Mouse (Mus musculus): ENCODE data around the gene Olfr575. TPM values are rescaled to one million over a fixed set of nuclear protein-coding genes. Genes with fewer than 3 reads are reported as not detected.

Olfr575 gene
- polyA plus RNA-seq, 1 experiment: not detected

DNA sequence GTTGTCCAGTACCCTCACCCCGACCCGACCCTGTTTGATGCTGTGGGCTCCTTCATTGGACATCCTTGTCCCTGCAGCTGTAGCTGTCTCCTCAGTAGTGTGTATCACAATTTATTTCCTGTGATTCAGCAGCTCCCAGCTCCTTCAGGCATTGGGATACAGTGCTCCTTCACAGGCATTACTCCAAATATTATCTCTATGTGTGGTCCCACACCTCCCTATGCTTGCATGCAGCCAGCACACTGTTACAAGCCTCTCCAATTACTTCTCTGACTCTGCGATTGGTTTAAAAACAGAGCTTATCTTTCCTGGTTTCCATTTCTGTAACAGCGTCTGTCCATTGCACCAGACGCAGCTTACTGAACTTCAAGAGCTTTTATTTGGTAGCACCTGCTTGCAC is 42.2 kb downstream of the Olfr575 start:
- DNase-seq: no peak
- Histone ChIP-seq H3K36me3 (ENCODE audit: control insufficient read depth, insufficient read depth, low read length) (no peaks in the 10 kb centered on the region), H3K4me1 (ENCODE audit: control insufficient read depth, insufficient read depth, low read length) (no peaks in the 10 kb centered on the region), H3K27me3 (replicated peaks; ENCODE audit: control insufficient read depth, insufficient read depth, low read length) (no peaks in the 10 kb centered on the region), H3K4me3 (ENCODE audit: insufficient read depth, low read depth, low read length) (no peak overlapping the region), H3K27ac (ENCODE audit: insufficient read depth, low read depth, low read length) (no peak overlapping the region)
- 57% methylated on average over 5 of the region's 5 CpGs for WGBS
- TF ChIP-seq CTCF (conservative IDR thresholded peaks at IDR 0.05; ENCODE audit: insufficient read depth, insufficient read length, low read depth, low read length): no peak
- no peak for TF ChIP-seq POLR2A (IDR thresholded peaks at IDR 0.05; ENCODE audit: low read depth, low read length)

DNA sequence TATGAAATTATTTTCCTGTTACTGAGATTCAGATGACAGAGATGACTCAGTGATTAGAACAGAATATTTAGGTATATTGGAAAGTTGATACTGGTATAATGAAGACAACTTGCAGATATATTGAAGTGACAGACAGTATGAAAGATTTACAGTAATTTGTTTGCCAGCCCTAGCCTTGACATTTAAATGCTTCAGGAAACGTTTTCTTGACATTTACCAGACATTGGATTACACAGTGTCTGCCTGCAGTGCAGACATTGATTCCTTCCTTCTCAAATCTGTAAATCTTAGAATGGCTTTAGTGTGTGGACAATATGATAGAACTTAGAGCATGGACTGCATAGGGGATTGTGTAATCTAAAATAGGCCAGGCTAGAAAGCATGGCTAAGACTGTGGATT is 43.3 kb downstream of the Olfr575 start:
- no peak for TF ChIP-seq CTCF (conservative IDR thresholded peaks at IDR 0.05; ENCODE audit: insufficient read depth, insufficient read length, low read depth, low read length)
- H3K4me1 ChIP-seq (ENCODE audit: control insufficient read depth, insufficient read depth, low read length): no peaks in the 10 kb centered on the region
- H3K4me3 ChIP-seq (ENCODE audit: insufficient read depth, low read depth, low read length): no peak overlapping the region
- H3K36me3 ChIP-seq (ENCODE audit: control insufficient read depth, insufficient read depth, low read length): no peaks in the 10 kb centered on the region
- H3K27ac ChIP-seq (ENCODE audit: insufficient read depth, low read depth, low read length): no peak overlapping the region
- WGBS: 5% methylated on average over 1 of the region's 1 CpGs
- no peaks in the 10 kb centered on the region for H3K27me3 ChIP-seq (replicated peaks; ENCODE audit: control insufficient read depth, insufficient read depth, low read length)
- no peak for DNase-seq

Other genes with a start within 250 kb of the Olfr575 start
- gene Olfr33, start 239.7 kb downstream of the Olfr575 start, polyA plus RNA-seq (2012; rRNA removed): not detected in 2 replicates
- gene Olfr559, start 231.3 kb downstream of the Olfr575 start, polyA plus RNA-seq (2012; rRNA removed): not detected in 2 replicates
- gene Olfr560, start 199.4 kb downstream of the Olfr575 start, polyA plus RNA-seq (2012; rRNA removed): not detected in 2 replicates
- gene Olfr78, start 199.3 kb downstream of the Olfr575 start, polyA plus RNA-seq (2012; rRNA removed): 1.9 and 3.2 TPM in 2 replicates
- not detected in 2 replicates for gene Olfr561, start 187.6 kb downstream of the Olfr575 start, polyA plus RNA-seq (2012; rRNA removed)
- not detected in 2 replicates for gene Olfr564, start 155.3 kb downstream of the Olfr575 start, polyA plus RNA-seq (2012; rRNA removed)
- gene Olfr566, start 100.0 kb downstream of the Olfr575 start, polyA plus RNA-seq (2012; rRNA removed): not detected in 2 replicates
- not detected in 2 replicates for gene Olfr568, start 81.7 kb downstream of the Olfr575 start, polyA plus RNA-seq (2012; rRNA removed)
- not detected in 2 replicates for gene Olfr569, start 67.9 kb downstream of the Olfr575 start, polyA plus RNA-seq (2012; rRNA removed)
- not detected in 2 replicates for gene Olfr570, start 64.2 kb downstream of the Olfr575 start, polyA plus RNA-seq (2012; rRNA removed)
- not detected in 2 replicates for gene Olfr571, start 41.2 kb downstream of the Olfr575 start, polyA plus RNA-seq (2012; rRNA removed)
- gene Olfr572, start 34.4 kb downstream of the Olfr575 start, polyA plus RNA-seq (2012; rRNA removed): not detected in 2 replicates
- gene Olfr573-ps1, start 16.2 kb downstream of the Olfr575 start, polyA plus RNA-seq (2012; rRNA removed): not detected in 2 replicates
- not detected in 2 replicates for gene Olfr574, start 10.3 kb downstream of the Olfr575 start, polyA plus RNA-seq (2012; rRNA removed)
- gene Olfr576, start 3.9 kb upstream of the Olfr575 start, polyA plus RNA-seq (2012; rRNA removed): not detected in 2 replicates
- gene Olfr577, start 17.2 kb upstream of the Olfr575 start, polyA plus RNA-seq (2012; rRNA removed): not detected in 2 replicates
- gene Olfr578, start 30.5 kb upstream of the Olfr575 start, polyA plus RNA-seq (2012; rRNA removed): not detected in 2 replicates
- not detected in 2 replicates for gene Olfr582, start 79.2 kb upstream of the Olfr575 start, polyA plus RNA-seq (2012; rRNA removed)
- not detected in 2 replicates for gene Olfr583, start 92.5 kb upstream of the Olfr575 start, polyA plus RNA-seq (2012; rRNA removed)
- not detected in 2 replicates for gene Olfr584, start 123.1 kb upstream of the Olfr575 start, polyA plus RNA-seq (2012; rRNA removed)
- not detected in 2 replicates for gene Olfr585, start 138.9 kb upstream of the Olfr575 start, polyA plus RNA-seq (2012; rRNA removed)
- gene Olfr586, start 166.9 kb upstream of the Olfr575 start, polyA plus RNA-seq (2012; rRNA removed): not detected in 2 replicates
- gene Olfr588-ps1, start 182.1 kb upstream of the Olfr575 start, polyA plus RNA-seq (2012; rRNA removed): not detected in 2 replicates
- gene Olfr589, start 197.6 kb upstream of the Olfr575 start, polyA plus RNA-seq (2012; rRNA removed): not detected in 2 replicates
- gene Olfr591, start 219.6 kb upstream of the Olfr575 start, polyA plus RNA-seq (2012; rRNA removed): not detected in 2 replicates
- gene Olfr592, start 226.0 kb upstream of the Olfr575 start, polyA plus RNA-seq (2012; rRNA removed): not detected in 2 replicates

All from kidney, adult 2 months (tissue).